Mouse (Mus musculus) C2C12 (cell line): Measurements from ENCODE around the gene Bicral.

Experiments used
- MYOG ChIP-seq: IDR thresholded peaks from one replicate; pipeline ENCODE4 v1.6.1; 2011; ENCODE audit not compliant: control insufficient read depth, insufficient read length; ENCODE audit errors: extremely low read depth
- USF1 ChIP-seq: IDR thresholded peaks from one replicate; pipeline ENCODE4 v1.6.1; 2011; ENCODE audit warnings: low read depth, mild to moderate bottlenecking, control low read depth, moderate library complexity

DNA sequence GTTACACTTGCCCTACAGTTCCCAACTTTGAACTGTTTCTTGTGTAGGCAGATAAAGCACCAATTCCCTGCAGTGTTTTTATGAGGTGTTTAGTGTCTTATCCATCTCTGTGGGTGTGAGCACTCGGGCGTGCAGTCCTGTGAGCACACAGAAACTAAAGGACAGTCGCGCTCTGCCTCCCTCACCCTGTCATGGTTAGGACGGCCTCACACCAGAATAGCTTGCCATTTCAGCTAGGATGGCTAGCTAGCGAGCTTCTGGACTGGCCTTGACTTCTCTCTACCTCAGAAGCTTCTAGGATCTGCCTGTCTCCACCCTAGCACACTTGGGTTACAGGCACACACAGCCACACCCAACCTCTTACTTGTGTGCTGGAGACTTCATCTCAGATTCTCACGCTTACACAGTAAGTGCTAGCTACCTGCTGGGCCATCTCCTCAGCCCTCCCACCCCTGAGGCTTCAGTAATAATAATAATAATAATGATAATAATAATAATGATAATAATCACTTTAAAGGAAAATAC, 19.8 kb downstream of the Bicral start:
- TF ChIP-seq USF1 (no peak), MYOG (no peak)
